Mouse (Mus musculus) G1E (cell line): ENCODE measurements around the gene Syt8.

Source experiments
- CTCF ChIP-seq: IDR thresholded peaks from 2 replicates; pipeline ENCODE4 v1.5.1; 2012; ENCODE audit warnings: low read depth, low read length, inconsistent platforms, mixed read lengths
- GATA1 ChIP-seq: IDR thresholded peaks from 2 replicates; pipeline ENCODE4 v1.6.1; 2012; ENCODE audit warnings: borderline replicate concordance, low read length, inconsistent platforms, mixed read lengths

DNA sequence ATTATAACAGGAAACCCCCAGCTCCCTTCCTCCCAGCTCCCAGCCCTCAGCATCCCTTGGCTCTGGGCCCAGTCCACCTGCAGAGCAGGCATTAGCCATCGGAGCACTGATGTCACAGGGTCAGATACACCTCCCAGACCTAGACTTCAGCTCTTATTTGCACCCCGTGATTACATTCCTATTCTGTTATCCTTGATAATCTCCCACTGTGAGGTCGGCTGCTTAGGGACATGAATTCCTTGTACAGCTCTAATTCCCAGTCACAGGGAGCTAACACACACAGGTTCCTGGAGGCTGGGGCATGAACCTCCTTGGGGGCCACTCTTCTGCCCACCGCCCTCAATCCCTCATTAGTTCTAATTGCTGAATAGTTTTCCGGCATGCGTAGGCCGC, 33.9 kb upstream of the Syt8 start:
- TF ChIP-seq CTCF, result no peak
- no peak for TF ChIP-seq GATA1
